Mouse (Mus musculus) heart, embryonic 16.5 days (tissue): ENCODE results near the gene Evi2b. TPM values are rescaled to one million over a fixed set of nuclear protein-coding genes. Genes with fewer than 3 reads are reported as not detected.
A peak's percentile ranks its signal among the peaks of the same experiment; 100 is the strongest.

Source experiments
- ATAC-seq: fragments of 200-750 bp; cut with Nextera tagmentation; replicated peaks from 2 replicates; pipeline ENCODE4 v1.8.0; 2017; ENCODE audit warnings: moderate number of reproducible peaks; ENCODE audit not compliant: insufficient read depth, low FRiP score; ENCODE audit errors: extremely low read depth
- H3K27ac ChIP-seq: fragments of 300-500 bp; sonication (generic); 2 replicates; pipeline ENCODE4 v1.5.1; 2014; ENCODE audit warnings: mild to moderate bottlenecking, low read length, control low read depth, moderate library complexity
- H3K27me3 ChIP-seq: fragments of 300-500 bp; sonication (generic); 2 replicates; pipeline ENCODE4 v1.6.1; 2014; ENCODE audit warnings: low read length, mixed read lengths; ENCODE audit not compliant: control insufficient read depth, insufficient read depth
- H3K36me3 ChIP-seq: fragments of 300-500 bp; sonication (generic); 2 replicates; pipeline ENCODE4 v1.6.1; 2014; ENCODE audit not compliant: control insufficient read depth, insufficient read depth
- H3K4me1 ChIP-seq: fragments of 300-500 bp; sonication (generic); 2 replicates; pipeline ENCODE4 v1.6.1; 2014; ENCODE audit warnings: low read length, mixed read lengths; ENCODE audit not compliant: control insufficient read depth, insufficient read depth
- H3K4me2 ChIP-seq: fragments of 300-500 bp; sonication (generic); 2 replicates; pipeline ENCODE4 v1.6.1; 2014; ENCODE audit warnings: low read depth, mild to moderate bottlenecking, control low read depth, low read length
- H3K4me3 ChIP-seq: fragments of 300-500 bp; sonication (generic); 2 replicates; pipeline ENCODE4 v1.5.1; 2014; ENCODE audit warnings: mild to moderate bottlenecking, control low read depth, low read length
- H3K9ac ChIP-seq: fragments of 300-500 bp; sonication (generic); 2 replicates; pipeline ENCODE4 v1.6.1; 2014; ENCODE audit warnings: low read length, control low read depth
- H3K9me3 ChIP-seq: fragments of 300-500 bp; sonication (generic); replicated peaks from 2 replicates; pipeline ENCODE4 v1.6.1; 2016; ENCODE audit warnings: low read length; ENCODE audit not compliant: control insufficient read depth
- WGBS: fragments of 180-500 bp; shearing (Covaris S2); extraction: QIAGEN DNeasy Blood & Tissue Kit; methylation state at CpG from one replicate; pipeline ENCODE4 v1.1.7; 2014; 5-methylcytosine and 5-hydroxymethylcytosine counted together
- polyA plus RNA-seq: library from polyadenylated mRNA; unstranded; fragments of >200 nt; fragmentation: Nextera tagmentation; extraction: Ambion mirVana; gene quantifications from 2 replicates; pipeline ENCODE4 v1.2.1, GENCODE M21; 2015

Evi2b gene
- polyA plus RNA-seq, 1 experiment from 2014 or later = 2.0 TPM

GRCm38 (mm10) chr11:79527015-79527738, 3.6 kb upstream of the Evi2b start:
- peak overlapping the region; percentile 43 for H3K27ac ChIP-seq

GRCm38 (mm10) chr11:79526549-79526948, 3.0 kb upstream of the Evi2b start:
- Histone ChIP-seq H3K9ac (no peak overlapping the region), H3K27ac (no peak overlapping the region), H3K9me3 (no peaks in the 10 kb centered on the region), H3K27me3 (no peaks in the 10 kb centered on the region), H3K4me2 (peak overlapping the region; percentile 20; the same call in 1 of the 2 replicates), H3K36me3 (no peaks in the 10 kb centered on the region; the same call in 1 of the 2 replicates), H3K4me1 (peaks cover 10% of the 10 kb centered on the region), H3K4me3 (no peak overlapping the region)
- 78% methylated on average over 3 of the region's 3 CpGs for WGBS
- no peak for ATAC-seq

More at GRCm38 (mm10) chr11:79527015-79527738, 3.6 kb upstream of the Evi2b start:
- no peak overlapping the region for H3K4me3 ChIP-seq
- H3K9me3 ChIP-seq = no peaks in the 10 kb centered on the region
- H3K9ac ChIP-seq = no peak overlapping the region
- WGBS = 53% methylated on average over 15 of the region's 15 CpGs
- no peaks in the 10 kb centered on the region for H3K27me3 ChIP-seq
- peak overlapping the region; percentile 20 for H3K4me2 ChIP-seq
- ATAC-seq = no peak
- H3K36me3 ChIP-seq = no peaks in the 10 kb centered on the region; the same call in 1 of the 2 replicates
- peaks cover 10% of the 10 kb centered on the region for H3K4me1 ChIP-seq

GRCm38 (mm10) chr11:79524310-79524575, 681 bp upstream of the Evi2b start:
- 70% methylated on average over 1 of the region's 1 CpGs for WGBS
- peaks cover 10% of the 10 kb centered on the region for H3K4me1 ChIP-seq
- H3K4me3 ChIP-seq = no peak overlapping the region
- no peak for ATAC-seq
- no peaks in the 10 kb centered on the region for H3K9me3 ChIP-seq
- peak overlapping the region; percentile 5; the same call in 1 of the 2 replicates for H3K27ac ChIP-seq
- no peak overlapping the region for H3K9ac ChIP-seq
- H3K4me2 ChIP-seq = peak overlapping the region; percentile 23; the same call in 1 of the 2 replicates
- H3K27me3 ChIP-seq = no peaks in the 10 kb centered on the region
- no peaks in the 10 kb centered on the region; the same call in 1 of the 2 replicates for H3K36me3 ChIP-seq

- no peak overlapping the region for H3K4me2 ChIP-seq
- no peaks in the 10 kb centered on the region for H3K9me3 ChIP-seq
- no peak for ATAC-seq
- H3K27ac ChIP-seq = no peak overlapping the region
- 75% methylated on average over 1 of the region's 1 CpGs for WGBS
- no peaks in the 10 kb centered on the region for H3K27me3 ChIP-seq
- no peaks in the 10 kb centered on the region; the same call in 1 of the 2 replicates for H3K36me3 ChIP-seq
- H3K4me1 ChIP-seq = peaks cover 10% of the 10 kb centered on the region
- 0 out of 2 replicates have a peak overlapping the region, but pooled peaks have one; percentile 8 for H3K4me3 ChIP-seq
- no peak overlapping the region for H3K9ac ChIP-seq
These were observed 618 bp downstream of the Evi2b start for GRCm38 (mm10) chr11:79522944-79523343.

GRCm38 (mm10) chr11:79521930-79522329, 1.6 kb downstream of the Evi2b start:
- no peak overlapping the region for H3K27ac ChIP-seq
- peaks cover 5% of the 10 kb centered on the region for H3K4me1 ChIP-seq
- H3K4me3 ChIP-seq = no peak overlapping the region
- H3K4me2 ChIP-seq = no peak overlapping the region
- H3K27me3 ChIP-seq = no peaks in the 10 kb centered on the region
- H3K9ac ChIP-seq = no peak overlapping the region
- no peaks in the 10 kb centered on the region for H3K9me3 ChIP-seq
- no peak for ATAC-seq
- no peaks in the 10 kb centered on the region for H3K36me3 ChIP-seq

- no peaks in the 10 kb centered on the region for H3K36me3 ChIP-seq
These were observed 2.8 kb downstream of the Evi2b start for GRCm38 (mm10) chr11:79520772-79521171.

GRCm38 (mm10) chr11:79519878-79520291, 3.7 kb downstream of the Evi2b start:
- Histone ChIP-seq H3K4me2 (no peak overlapping the region), H3K4me3 (no peak overlapping the region), H3K27ac (no peak overlapping the region), H3K27me3 (no peaks in the 10 kb centered on the region), H3K36me3 (0 out of 2 replicates have a peak, but pooled peaks cover 2% of the 10 kb centered on the region), H3K9ac (no peak overlapping the region), H3K4me1 (no peaks in the 10 kb centered on the region), H3K9me3 (no peaks in the 10 kb centered on the region)
- no peak for ATAC-seq
- WGBS = 62% methylated on average over 1 of the region's 1 CpGs

More at GRCm38 (mm10) chr11:79520772-79521171, 2.8 kb downstream of the Evi2b start:
- Histone ChIP-seq H3K27me3 (no peaks in the 10 kb centered on the region), H3K9me3 (no peaks in the 10 kb centered on the region), H3K4me1 (no peaks in the 10 kb centered on the region), H3K4me2 (no peak overlapping the region), H3K9ac (no peak overlapping the region), H3K27ac (no peak overlapping the region), H3K4me3 (no peak overlapping the region)
- ATAC-seq = no peak

GRCm38 (mm10) chr11:79519299-79519698, 4.3 kb downstream of the Evi2b start:
- H3K9ac ChIP-seq = no peak overlapping the region
- H3K4me2 ChIP-seq = no peak overlapping the region
- H3K27ac ChIP-seq = no peak overlapping the region
- H3K4me3 ChIP-seq = no peak overlapping the region
- H3K4me1 ChIP-seq = no peaks in the 10 kb centered on the region
- H3K36me3 ChIP-seq = 0 out of 2 replicates have a peak, but pooled peaks cover 2% of the 10 kb centered on the region
- no peak for ATAC-seq
- H3K27me3 ChIP-seq = no peaks in the 10 kb centered on the region
- no peaks in the 10 kb centered on the region for H3K9me3 ChIP-seq
- WGBS = 84% methylated on average over 6 of the region's 6 CpGs

- no peak for ATAC-seq
- no peaks in the 10 kb centered on the region for H3K27me3 ChIP-seq
These were observed 7.8 kb downstream of the Evi2b start for GRCm38 (mm10) chr11:79515798-79516197.

More at GRCm38 (mm10) chr11:79515798-79516197, 7.8 kb downstream of the Evi2b start:
- Histone ChIP-seq H3K27ac (no peak overlapping the region), H3K4me2 (no peak overlapping the region), H3K4me1 (no peaks in the 10 kb centered on the region), H3K9ac (no peak overlapping the region), H3K36me3 (0 out of 2 replicates have a peak, but pooled peaks cover 2% of the 10 kb centered on the region), H3K9me3 (no peaks in the 10 kb centered on the region), H3K4me3 (no peak overlapping the region)
- WGBS = 96% methylated on average over 2 of the region's 2 CpGs
